Mouse (Mus musculus) bone marrow, adult 2 months (tissue): ENCODE results near the gene Exoc7. TPM values are rescaled to one million over a fixed set of nuclear protein-coding genes. Genes with fewer than 3 reads are reported as not detected.

Experiments used
- H3K27ac ChIP-seq: fragments of 200-500 bp; 2 replicates; pipeline ENCODE4 v1.5.1; 2012; ENCODE audit warnings: low read depth, mild to moderate bottlenecking, control low read depth, inconsistent platforms, low read length; ENCODE audit not compliant: control insufficient read depth, poor library complexity, insufficient read depth
- H3K4me1 ChIP-seq: fragments of 200-500 bp; 2 replicates; pipeline ENCODE4 v1.6.1; 2011; ENCODE audit warnings: low read length; ENCODE audit not compliant: control insufficient read depth, insufficient read depth
- H3K4me3 ChIP-seq: fragments of 200-500 bp; replicated peaks from 2 replicates; pipeline ENCODE3; 2011; ENCODE audit warnings: mild to moderate bottlenecking, low read depth, low read length, control low read depth; ENCODE audit not compliant: control insufficient read depth
- CTCF ChIP-seq: fragments of 200-500 bp; IDR thresholded peaks from 2 replicates; pipeline ENCODE4 v1.5.1; 2011; ENCODE audit warnings: low read length, control low read depth; ENCODE audit not compliant: control insufficient read depth, insufficient read depth
- POLR2A ChIP-seq: fragments of 200-500 bp; IDR thresholded peaks from 2 replicates; pipeline ENCODE4 v1.6.1; 2011; ENCODE audit warnings: low read depth, mild to moderate bottlenecking, control low read depth, low read length, borderline replicate concordance; ENCODE audit not compliant: control insufficient read depth
- WGBS: fragments of 180-500 bp; shearing (Covaris S2); methylation state at CpG from one replicate; pipeline ENCODE4 v1.1.7; 2018; 5-methylcytosine and 5-hydroxymethylcytosine counted together
- polyA plus RNA-seq: library from polyadenylated mRNA; stranded (reverse); fragments of >200 nt; gene quantifications from 2 replicates; pipeline ENCODE4 v1.2.4, GENCODE M21; 2011; ENCODE audit warnings: low replicate concordance; ENCODE audit not compliant: missing spikeins, insufficient read depth, insufficient read length

Exoc7 gene
- polyA plus RNA-seq, 1 experiment = 47.2 TPM

GRCm38 (mm10) chr11:116306126-116306982 lies 679 bp downstream of the Exoc7 start:
- peak; percentile 61; the same call in 1 of the 2 replicates for TF ChIP-seq POLR2A
- TF ChIP-seq CTCF = 0 out of 2 replicates have a peak, but pooled peaks have one; percentile 3
- Histone ChIP-seq H3K4me1 (no peaks in the 10 kb centered on the region; the same call in none of the 2 replicates), H3K4me3 (peak overlapping the region; percentile 94), H3K27ac (peak overlapping the region; percentile 17; the same call in 1 of the 2 replicates)
- 1% methylated on average over 53 of the region's 53 CpGs for WGBS

GRCm38 (mm10) chr11:116305423-116305822 lies 1.6 kb downstream of the Exoc7 start:
- Histone ChIP-seq H3K4me3 (no peak overlapping the region), H3K27ac (no peak overlapping the region), H3K4me1 (no peaks in the 10 kb centered on the region; the same call in none of the 2 replicates)
- 87% methylated on average over 2 of the region's 2 CpGs for WGBS
- TF ChIP-seq POLR2A (no peak), CTCF (no peak)

- Histone ChIP-seq H3K27ac (no peak overlapping the region), H3K4me1 (no peaks in the 10 kb centered on the region), H3K4me3 (no peak overlapping the region)
- no peak for TF ChIP-seq CTCF
- no peak for TF ChIP-seq POLR2A
- WGBS = 94% methylated on average over 6 of the region's 6 CpGs
These were observed 8.4 kb downstream of the Exoc7 start for GRCm38 (mm10) chr11:116298621-116299020.

GRCm38 (mm10) chr11:116298221-116298620 lies 8.8 kb downstream of the Exoc7 start:
- H3K4me3 ChIP-seq = no peak overlapping the region
- H3K27ac ChIP-seq = no peak overlapping the region
- no peaks in the 10 kb centered on the region for H3K4me1 ChIP-seq
- TF ChIP-seq CTCF (no peak), POLR2A (no peak)
- WGBS = 91% methylated on average over 11 of the region's 11 CpGs

GRCm38 (mm10) chr11:116297017-116297416 lies 10.0 kb downstream of the Exoc7 start:
- 82% methylated on average over 3 of the region's 3 CpGs for WGBS
- Histone ChIP-seq H3K4me3 (no peak overlapping the region), H3K4me1 (no peaks in the 10 kb centered on the region), H3K27ac (no peak overlapping the region)
- no peak for TF ChIP-seq CTCF
- TF ChIP-seq POLR2A = no peak

GRCm38 (mm10) chr11:116296191-116296734 lies 10.8 kb downstream of the Exoc7 start:
- TF ChIP-seq POLR2A = no peak
- no peak for TF ChIP-seq CTCF
- WGBS = 83% methylated on average over 8 of the region's 8 CpGs

GRCm38 (mm10) chr11:116294319-116294718 lies 12.7 kb downstream of the Exoc7 start:
- 47% methylated on average over 5 of the region's 5 CpGs for WGBS

More at GRCm38 (mm10) chr11:116296191-116296734, 10.8 kb downstream of the Exoc7 start:
- H3K27ac ChIP-seq = no peak overlapping the region
- H3K4me1 ChIP-seq = no peaks in the 10 kb centered on the region
- H3K4me3 ChIP-seq = no peak overlapping the region

GRCm38 (mm10) chr11:116293538-116294137 lies 13.4 kb downstream of the Exoc7 start:
- H3K4me1 ChIP-seq = no peaks in the 10 kb centered on the region
- no peak overlapping the region for H3K4me3 ChIP-seq
- no peak for TF ChIP-seq CTCF
- TF ChIP-seq POLR2A = no peak
- no peak overlapping the region for H3K27ac ChIP-seq
- WGBS = 87% methylated on average over 12 of the region's 12 CpGs

More at GRCm38 (mm10) chr11:116294319-116294718, 12.7 kb downstream of the Exoc7 start:
- no peak overlapping the region for H3K4me3 ChIP-seq
- H3K4me1 ChIP-seq = no peaks in the 10 kb centered on the region
- TF ChIP-seq CTCF = peak; percentile 70
- TF ChIP-seq POLR2A = no peak
- H3K27ac ChIP-seq = no peak overlapping the region

- Histone ChIP-seq H3K27ac (no peak overlapping the region), H3K4me3 (no peak overlapping the region), H3K4me1 (no peaks in the 10 kb centered on the region; the same call in 1 of the 2 replicates)
- TF ChIP-seq POLR2A (no peak), CTCF (no peak)
- 91% methylated on average over 13 of the region's 13 CpGs for WGBS
These were observed 14.6 kb downstream of the Exoc7 start for GRCm38 (mm10) chr11:116292401-116292800.
